In genomic region chr19:21999621-22000020, GRCm38 (mm10) we compare ENCODE assay signal across 31 mouse cellular contexts.
DNase-seq lines count a peak whose midpoint lies in the region; ATAC-seq lines count a peak whose summit lies in the region.
"Had no signal": no experiment of that assay in that cellular context is flagged by ENCODE, and none has a peak within 500 bp of the region (broad histone marks: within the 10 kb centered on the region; RNA-seq: fewer than 3 reads in every experiment).

No protein-coding gene starts in this region.

- no peak overlapping the region for H3K27ac ChIP-seq in embryonic facial prominence, embryonic 14.5 days (replicated peaks; ENCODE audit: low read depth, low read length)
- H3K27ac ChIP-seq in embryonic facial prominence, embryonic 10.5 days (replicated peaks), result no peak overlapping the region
- H3K27ac ChIP-seq: forebrain, embryonic 13.5 days; hindbrain, embryonic 12.5 days; hindbrain, postnatal 0 days; intestine, embryonic 15.5 days; kidney, postnatal 0 days; limb, embryonic 12.5 days; liver, embryonic 15.5 days; lung, embryonic 15.5 days; midbrain, embryonic 10.5 days; midbrain, embryonic 15.5 days; neural tube, embryonic 15.5 days; stomach, postnatal 0 days had no signal

- no peak overlapping the region for H3K4me3 ChIP-seq in embryonic facial prominence, embryonic 14.5 days (ENCODE audit: low read depth, low read length)
- no peak overlapping the region for H3K4me3 ChIP-seq in embryonic facial prominence, embryonic 10.5 days
- H3K4me3 ChIP-seq: forebrain, embryonic 13.5 days; hindbrain, embryonic 12.5 days; intestine, embryonic 15.5 days; limb, embryonic 12.5 days; liver, embryonic 15.5 days; lung, embryonic 15.5 days; midbrain, embryonic 10.5 days; midbrain, embryonic 15.5 days; neural tube, embryonic 15.5 days had no signal

- no peaks in the 10 kb centered on the region for H3K9me3 ChIP-seq in embryonic facial prominence, embryonic 14.5 days (ENCODE audit: control insufficient read depth, low read length)
- no peaks in the 10 kb centered on the region for H3K9me3 ChIP-seq in embryonic facial prominence, embryonic 10.5 days
- H3K9me3 ChIP-seq: forebrain, embryonic 13.5 days; hindbrain, embryonic 12.5 days; intestine, embryonic 15.5 days; limb, embryonic 12.5 days; liver, embryonic 15.5 days; lung, embryonic 15.5 days; midbrain, embryonic 10.5 days; midbrain, embryonic 15.5 days; neural tube, embryonic 15.5 days had no signal

- no peak for ATAC-seq in embryonic facial prominence, embryonic 14.5 days (ENCODE audit: low read depth)
- ATAC-seq: activated CD4-positive, CD25-positive, alpha-beta regulatory T cell, adult 4 months; forebrain, embryonic 13.5 days; hindbrain, postnatal 0 days; intestine, embryonic 15.5 days; midbrain, embryonic 15.5 days had no signal

- 64% methylated on average over 5 of the region's 5 CpGs for WGBS in embryonic facial prominence, embryonic 14.5 days
- WGBS in embryonic facial prominence, embryonic 10.5 days, result 89% methylated on average over 5 of the region's 5 CpGs

- no peaks in the 10 kb centered on the region for H3K27me3 ChIP-seq in embryonic facial prominence, embryonic 14.5 days (replicated peaks; ENCODE audit: control insufficient read depth, insufficient read depth, low read length)
- H3K27me3 ChIP-seq in embryonic facial prominence, embryonic 10.5 days (replicated peaks; ENCODE audit: low read depth, poor library complexity, severe bottlenecking), result no peaks in the 10 kb centered on the region
- H3K27me3 ChIP-seq: CH12.LX; forebrain, embryonic 13.5 days; hindbrain, embryonic 12.5 days; intestine, embryonic 15.5 days; limb, embryonic 12.5 days; liver, embryonic 15.5 days; lung, embryonic 15.5 days; midbrain, embryonic 15.5 days; neural tube, embryonic 15.5 days had no signal

- DNase-seq in embryonic facial prominence, embryonic 14.5 days (ENCODE audit: low spot score), result peak; percentile 25
- no peak for DNase-seq in embryonic facial prominence, embryonic 10.5 days (ENCODE audit: low spot score)
- DNase-seq in layer of hippocampus, adult 9-11 months, result peak; percentile 10
- DNase-seq in layer of hippocampus, postnatal 10 days (ENCODE audit: low spot score in 2 of 2), result no peak
- peak; percentile 48 for DNase-seq in right cerebral cortex, postnatal 25 days
- DNase-seq in right cerebral cortex, postnatal 10 days (ENCODE audit: low spot score in 2 of 2), result no peak
- DNase-seq in ovary, postnatal 36 days (ENCODE audit: low spot score), result no peak
- no peak for DNase-seq in heart, adult 18-20 months
- DNase-seq: adrenal gland, adult 2 months; adrenal gland, postnatal 36 days; cerebellum, adult 2 months; cerebellum, postnatal 14 days; gastrocnemius, postnatal 25 days; heart, adult 11 months; heart, postnatal 36 days; kidney, adult 2 months had no signal

- H3K9ac ChIP-seq in embryonic facial prominence, embryonic 14.5 days (ENCODE audit: low read depth, low read length), result no peak overlapping the region
- H3K9ac ChIP-seq: forebrain, embryonic 13.5 days; hindbrain, embryonic 12.5 days; intestine, embryonic 15.5 days; limb, embryonic 12.5 days; liver, embryonic 15.5 days; lung, embryonic 15.5 days; midbrain, embryonic 15.5 days; neural tube, embryonic 15.5 days had no signal

- H3K36me3 ChIP-seq in embryonic facial prominence, embryonic 14.5 days (ENCODE audit: control insufficient read depth, insufficient read depth, low read length), result no peaks in the 10 kb centered on the region
- H3K36me3 ChIP-seq in embryonic facial prominence, embryonic 10.5 days (replicated peaks), result no peaks in the 10 kb centered on the region
- H3K36me3 ChIP-seq: hindbrain, embryonic 12.5 days; intestine, embryonic 15.5 days; limb, embryonic 12.5 days; liver, embryonic 15.5 days; lung, embryonic 15.5 days; midbrain, embryonic 10.5 days; midbrain, embryonic 15.5 days; neural tube, embryonic 15.5 days had no signal

- H3K4me1 ChIP-seq in embryonic facial prominence, embryonic 14.5 days (ENCODE audit: control insufficient read depth, insufficient read depth, low read length), result no peaks in the 10 kb centered on the region
- no peaks in the 10 kb centered on the region for H3K4me1 ChIP-seq in embryonic facial prominence, embryonic 10.5 days
- H3K4me1 ChIP-seq: forebrain, embryonic 13.5 days; hindbrain, embryonic 12.5 days; intestine, embryonic 15.5 days; limb, embryonic 12.5 days; liver, embryonic 15.5 days; lung, embryonic 15.5 days; midbrain, embryonic 10.5 days; midbrain, embryonic 15.5 days; neural tube, embryonic 15.5 days had no signal

- H3K4me2 ChIP-seq in embryonic facial prominence, embryonic 14.5 days (ENCODE audit: low read depth, low read length), result no peak overlapping the region
- H3K4me2 ChIP-seq: forebrain, embryonic 13.5 days; heart, embryonic 11.5 days; hindbrain, embryonic 12.5 days; intestine, embryonic 15.5 days; limb, embryonic 12.5 days; liver, embryonic 15.5 days; lung, embryonic 15.5 days; midbrain, embryonic 15.5 days; neural tube, embryonic 15.5 days had no signal

Comparison
In these comparisons a context has a peak if more than half of its experiments do, and no peak if none do; other contexts are left out.
1. DNase-seq: peak in embryonic facial prominence, embryonic 14.5 days (single experiment), layer of hippocampus, adult 9-11 months (single experiment) and right cerebral cortex, postnatal 25 days (single experiment); none in embryonic facial prominence, embryonic 10.5 days (single experiment), layer of hippocampus, postnatal 10 days (0 of 2), right cerebral cortex, postnatal 10 days (0 of 2), ovary, postnatal 36 days (single experiment) and heart, adult 18-20 months (0 of 2).